Mouse (Mus musculus) erythroid progenitor cell, adult 5-6 weeks (primary cell): ENCODE measurements around the gene Preb. TPM values are rescaled to one million over a fixed set of nuclear protein-coding genes. Genes with fewer than 3 reads are reported as not detected.

Experiments
- ATAC-seq: replicated peaks from 2 replicates; pipeline ENCODE4 v1.8.0; 2016; ENCODE audit warnings: moderate number of reproducible peaks, mild to moderate bottlenecking, moderate TSS enrichment, inconsistent platforms; ENCODE audit not compliant: poor library complexity, low FRiP score, severe bottlenecking
- total RNA-seq, 2 experiments: library from RNA; stranded (forward) in 1 of 2; stranded (reverse) in 1 of 2; fragments of 150-400 nt in 1 of 2; fragments of 186-747, 209-891 nt in 1 of 2; gene quantifications; 2 replicates each; pipeline versions ENCODE4 v1.2.3 to v1.2.4; 2015 to 2017; ENCODE audit warnings: low replicate concordance in 2 of 2

Gene Preb
- total RNA-seq, 2 experiments from 2014 or later, result 8.2 to 42.3 TPM

DNA sequence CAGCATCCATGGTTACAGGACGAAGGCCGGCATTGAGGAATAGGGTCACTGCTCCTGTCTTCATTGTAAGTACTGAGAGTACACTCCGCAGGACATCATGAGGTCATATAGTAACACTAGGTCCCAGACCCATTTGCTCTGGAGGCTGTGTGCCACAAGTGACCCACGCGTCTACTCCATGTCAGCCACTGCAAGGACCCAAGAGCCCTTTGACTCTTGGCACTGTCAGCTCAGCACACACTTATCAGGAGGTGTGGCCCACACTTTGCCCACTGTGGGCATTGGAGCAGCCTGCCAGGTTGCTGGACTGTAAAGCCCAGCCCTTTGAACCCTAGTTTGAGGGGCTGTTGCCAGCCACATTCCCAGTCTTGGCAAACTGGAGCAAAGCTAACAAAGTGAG, 34.9 kb downstream of the Preb start:
- no peak for ATAC-seq

- ATAC-seq, result no peak
Observed at GRCm38 (mm10) chr5:30924614-30925013, 35.5 kb downstream of the Preb start.

- ATAC-seq, result no peak
Observed at GRCm38 (mm10) chr5:30923119-30923518, 37.0 kb downstream of the Preb start.

DNA sequence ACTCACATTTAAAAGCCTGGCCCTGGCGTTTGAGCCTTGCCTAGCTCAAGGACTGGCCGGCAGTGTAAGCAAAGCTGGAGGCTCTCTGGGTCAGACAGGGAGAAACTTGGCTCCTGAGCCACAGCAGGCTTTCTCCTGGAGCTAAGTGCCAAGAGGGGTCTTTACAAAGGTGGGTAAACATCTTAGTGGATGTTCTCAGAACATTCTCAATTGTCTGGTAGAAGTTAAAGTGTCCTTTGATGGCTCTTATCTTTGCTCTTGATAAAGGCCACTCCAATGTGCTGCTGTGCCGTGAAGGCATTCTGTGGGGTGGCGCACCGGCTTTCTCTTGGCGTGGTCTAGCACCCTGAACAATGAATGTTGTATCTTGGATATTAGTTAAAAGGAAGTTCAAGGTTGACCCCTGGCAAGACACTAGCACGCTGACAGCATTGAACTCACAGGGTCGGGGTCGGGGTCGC, 37.5 kb downstream of the Preb start:
- ATAC-seq, result no peak

GRCm38 (mm10) chr5:30921256-30922033, 38.7 kb downstream of the Preb start, which contains the start of gene Khk:
Gene Khk (plus strand): TSS chr5:30921431.
- ATAC-seq, result peak; percentile 86

DNA sequence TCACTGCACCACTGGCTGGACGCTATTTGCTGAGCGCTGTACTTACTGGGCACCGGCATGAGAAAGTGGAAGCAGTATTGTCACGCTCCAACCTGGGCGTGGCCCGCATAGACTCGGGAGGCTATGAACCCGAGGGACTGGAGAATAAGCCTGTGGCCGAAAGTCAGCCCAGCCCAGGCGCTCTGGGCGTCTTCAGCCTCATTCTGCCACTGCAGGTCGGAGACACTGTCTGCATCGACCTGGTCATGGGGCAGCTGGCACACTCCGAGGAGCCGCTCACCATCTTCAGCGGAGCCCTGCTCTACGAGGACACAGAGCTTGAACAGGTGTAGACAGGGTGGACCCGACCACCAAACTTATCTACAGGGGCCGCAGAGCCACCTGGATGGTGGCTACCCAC, 39.5 kb downstream of the Preb start:
- ATAC-seq, result no peak

DNA sequence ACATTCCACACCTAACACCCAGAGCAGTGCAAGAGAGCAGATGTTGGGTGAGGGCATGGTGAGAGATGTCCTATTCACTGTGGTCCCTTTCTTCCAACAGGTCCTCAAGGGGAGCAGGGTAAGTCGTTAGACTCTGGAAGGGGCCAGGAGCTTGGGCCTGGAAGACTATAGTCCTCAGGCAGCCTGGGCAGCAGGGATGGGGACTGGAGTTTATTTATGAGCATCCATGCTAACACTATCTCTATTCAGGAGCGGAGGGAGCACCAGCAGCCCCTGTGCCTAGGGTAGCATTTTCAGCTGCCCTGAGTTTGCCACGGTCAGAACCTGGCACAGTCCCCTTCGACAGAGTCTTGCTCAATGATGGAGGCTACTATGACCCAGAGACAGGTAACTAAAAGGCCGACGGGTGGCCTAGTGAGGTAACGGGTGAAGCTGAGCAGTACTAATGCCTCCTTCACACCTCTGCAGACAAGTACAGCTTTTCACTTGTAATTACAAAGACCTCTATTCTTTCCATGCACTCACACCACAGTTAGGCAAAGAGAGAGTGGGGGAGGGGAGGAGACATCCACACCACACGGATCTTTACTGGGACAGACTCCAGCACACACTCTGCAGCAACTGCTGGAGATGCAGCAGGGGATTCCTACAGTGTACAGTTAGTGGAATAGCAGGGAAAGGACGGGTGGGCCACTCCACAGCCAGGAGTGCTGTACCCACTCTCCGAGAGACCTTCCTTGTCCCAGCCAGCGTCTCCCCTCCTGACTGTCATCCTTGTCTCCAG, 40.1 kb downstream of the Preb start:
- no peak for ATAC-seq

- no peak for ATAC-seq
Observed at GRCm38 (mm10) chr5:30918691-30919090, 41.5 kb downstream of the Preb start.

DNA sequence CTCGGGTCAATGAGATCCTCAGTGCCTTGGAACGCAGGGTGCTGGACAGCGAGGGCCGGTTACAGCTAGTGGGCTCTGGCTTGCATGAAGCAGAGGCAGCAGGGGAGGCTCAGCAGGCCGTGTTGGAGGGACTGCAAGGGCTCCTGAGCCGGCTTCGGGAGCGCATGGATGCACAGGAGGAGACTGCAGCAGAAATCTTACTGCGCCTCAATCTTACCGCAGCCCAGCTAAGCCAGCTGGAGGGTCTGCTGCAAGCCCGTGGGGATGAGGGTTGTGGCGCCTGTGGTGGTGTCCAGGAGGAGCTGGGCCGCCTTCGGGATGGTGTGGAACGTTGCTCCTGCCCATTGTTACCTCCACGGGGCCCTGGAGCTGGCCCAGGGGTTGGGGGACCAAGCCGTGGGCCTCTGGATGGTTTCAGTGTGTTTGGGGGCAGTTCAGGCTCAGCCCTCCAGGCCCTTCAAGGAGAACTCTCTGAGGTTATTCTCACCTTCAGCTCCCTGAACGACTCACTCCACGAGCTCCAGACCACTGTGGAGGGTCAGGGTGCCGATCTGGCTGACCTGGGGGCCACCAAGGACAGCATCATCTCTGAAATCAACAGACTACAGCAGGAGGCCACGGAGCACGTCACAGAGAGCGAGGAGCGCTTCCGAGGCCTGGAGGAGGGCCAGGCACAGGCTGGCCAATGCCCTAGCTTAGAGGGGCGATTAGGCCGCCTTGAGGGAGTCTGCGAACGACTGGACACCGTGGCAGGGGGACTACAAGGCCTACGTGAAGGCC, 42.1 kb downstream of the Preb start:
- no peak for ATAC-seq

GRCm38 (mm10) chr5:30917348-30917747, 42.8 kb downstream of the Preb start:
- no peak for ATAC-seq

DNA sequence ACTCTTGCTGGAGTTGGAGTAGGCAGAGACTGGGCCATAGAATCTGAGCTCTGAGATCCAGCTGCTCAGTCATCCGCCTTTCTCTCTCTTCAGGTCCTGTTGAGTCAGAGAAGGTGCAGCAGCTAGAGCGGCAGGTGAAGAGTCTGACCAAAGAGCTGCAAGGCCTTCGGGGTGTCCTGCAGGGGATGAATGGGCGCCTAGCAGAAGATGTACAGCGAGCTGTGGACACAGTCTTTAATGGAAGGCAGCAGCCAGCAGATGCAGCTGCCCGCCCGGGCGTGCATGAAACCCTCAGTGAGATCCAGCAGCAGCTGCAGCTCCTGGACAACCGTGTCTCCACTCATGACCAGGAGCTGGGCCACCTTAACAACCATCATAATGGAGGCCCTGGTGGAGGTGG, 43.3 kb downstream of the Preb start:
- no peak for ATAC-seq

- ATAC-seq, result peak; percentile 60
Observed at GRCm38 (mm10) chr5:30915974-30916433, 44.2 kb downstream of the Preb start.

DNA sequence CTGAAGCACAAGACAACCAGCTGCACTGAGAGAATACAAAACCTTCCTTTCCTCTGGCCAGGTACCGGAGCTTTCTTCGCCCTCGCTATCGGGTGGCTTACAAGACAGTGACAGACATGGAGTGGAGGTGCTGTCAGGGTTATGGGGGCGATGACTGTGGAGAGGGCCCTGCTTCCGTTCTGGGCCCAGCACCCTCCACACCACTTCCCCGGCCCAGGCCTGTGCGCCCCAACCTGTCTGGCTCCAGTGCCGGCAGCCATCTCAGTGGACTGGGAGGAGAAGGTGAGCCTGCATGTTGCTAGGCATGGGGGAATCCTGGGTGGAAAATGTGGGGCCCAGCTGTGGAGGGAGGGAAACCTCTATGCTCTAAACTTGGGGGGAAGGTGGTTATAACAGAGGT, 44.7 kb downstream of the Preb start:
- ATAC-seq, result no peak

DNA sequence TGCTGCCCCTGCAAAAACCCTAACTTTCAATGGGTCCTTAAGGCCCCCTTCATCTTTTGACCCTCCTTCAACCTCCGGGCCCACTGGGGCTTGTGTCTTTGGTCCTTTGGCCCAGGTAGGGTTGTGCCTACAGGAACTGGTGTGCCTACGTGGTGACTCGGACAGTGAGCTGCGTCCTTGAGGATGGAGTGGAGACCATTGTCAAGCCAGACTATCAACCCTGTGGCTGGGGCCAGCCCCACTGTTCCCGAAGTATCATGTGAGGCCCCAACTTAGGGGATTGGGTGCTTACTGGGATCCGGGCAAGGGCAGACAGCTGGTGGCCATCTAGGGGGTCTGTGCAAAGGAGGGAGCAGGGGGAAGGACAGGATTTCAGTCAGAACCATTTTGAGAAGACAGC, 45.3 kb downstream of the Preb start:
- no peak for ATAC-seq

DNA sequence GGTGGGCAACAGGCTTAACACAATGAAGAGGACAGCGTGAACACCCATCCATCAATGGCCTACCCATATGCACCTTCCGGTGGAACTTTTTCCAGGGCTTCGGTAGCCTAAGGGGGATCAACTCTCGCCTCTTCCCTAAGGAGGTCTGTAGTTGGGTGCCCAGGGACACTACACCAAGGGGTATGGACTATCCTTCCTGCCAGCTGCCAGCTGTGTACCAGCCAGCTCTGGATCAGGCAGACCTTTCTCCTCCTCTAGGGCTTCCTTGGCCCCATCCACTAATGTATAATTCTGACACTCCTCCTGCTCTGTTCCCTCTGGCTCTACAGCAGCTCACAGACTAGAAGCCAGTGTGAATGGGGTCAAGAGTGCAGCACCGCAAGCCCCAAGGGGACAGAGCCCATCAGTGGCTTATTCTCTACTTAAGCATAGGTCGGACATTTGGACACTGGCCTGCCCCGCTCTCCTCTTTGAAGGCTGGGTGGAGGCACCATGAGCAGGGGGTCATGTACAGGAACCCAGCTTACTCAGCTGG, 46.0 kb downstream of the Preb start:
- no peak for ATAC-seq

GRCm38 (mm10) chr5:30913060-30913841, 46.9 kb downstream of the Preb start, which contains the start of gene Emilin1:
Gene Emilin1 (plus strand): TSS chr5:30913402.
- no peak for ATAC-seq

- ATAC-seq, result no peak
Observed at GRCm38 (mm10) chr5:30912156-30912555, 48.0 kb downstream of the Preb start.

- ATAC-seq, result no peak
Observed at GRCm38 (mm10) chr5:30910481-30910880, 49.7 kb downstream of the Preb start.

DNA sequence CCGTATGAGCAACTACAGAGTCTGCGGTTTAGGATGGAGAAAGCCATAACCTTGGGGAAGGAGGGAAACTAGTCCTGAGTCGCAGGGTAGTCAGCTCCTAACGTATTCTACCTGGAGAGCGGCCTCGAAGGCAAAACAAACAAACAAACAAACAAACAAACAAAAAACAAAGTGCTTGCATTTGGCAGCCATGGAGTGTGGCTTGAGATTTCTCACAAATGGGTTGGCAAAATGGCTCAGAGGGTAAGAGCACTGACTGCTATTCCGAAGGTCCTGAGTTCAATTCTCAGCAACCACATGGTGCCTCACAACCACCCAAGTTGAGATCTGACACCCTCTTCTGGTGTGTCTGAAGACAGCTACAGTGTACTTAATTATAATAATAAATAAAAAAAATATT, 50.3 kb downstream of the Preb start:
- no peak for ATAC-seq
